Mouse (Mus musculus) MEL (cell line): ENCODE measurements at regions not wholly inside any gene's neighbourhood (a gene's known extent, or its start where the extent isn't known, plus 50 kb on each side); places are given as distances from the start of the nearest gene placed in this dataset.

Experiments
- DNase-seq: peaks from one replicate; pipeline ENCODE4 v3.0.0; 2011; ENCODE audit warnings: low read depth, low spot score
- H3K27ac ChIP-seq: 2 replicates; pipeline ENCODE4 v1.5.1; 2012; ENCODE audit warnings: low read depth, mild to moderate bottlenecking, control low read depth, low read length, moderate library complexity; ENCODE audit not compliant: control insufficient read depth
- H3K27me3 ChIP-seq, 2 experiments: fragments of 150-350 bp in 1 of 2; sonication (generic) in 1 of 2; 2 replicates each; pipeline ENCODE4 v1.6.1; 2012; ENCODE audit warnings: low read length in 2 of 2, mild to moderate bottlenecking in 2 of 2, improper control_type of control experiment in 1 of 2, moderate library complexity in 1 of 2; ENCODE audit not compliant: insufficient read depth in 2 of 2, control insufficient read depth in 1 of 2
- H3K36me3 ChIP-seq, 2 experiments: 2 replicates each; pipeline ENCODE4 v1.6.1; 2012 to 2014; ENCODE audit warnings: low read length in 2 of 2, improper control_type of control experiment in 1 of 2, inconsistent platforms in 1 of 2, mild to moderate bottlenecking in 1 of 2; ENCODE audit not compliant: insufficient read depth in 2 of 2, control insufficient read depth in 1 of 2
- H3K4me1 ChIP-seq, 2 experiments: fragments of 150-350 bp in 1 of 2; sonication (generic) in 1 of 2; 2 replicates each; pipeline ENCODE4 v1.6.1; 2012; ENCODE audit warnings: low read length in 2 of 2, improper control_type of control experiment in 1 of 2, mild to moderate bottlenecking in 1 of 2; ENCODE audit not compliant: insufficient read depth in 2 of 2, control insufficient read depth in 1 of 2
- H3K4me3 ChIP-seq, 2 experiments: fragments of 150-350 bp in 1 of 2; sonication (generic) in 1 of 2; 2 replicates each; pipeline ENCODE4 v1.5.1; 2012; ENCODE audit warnings: low read depth in 2 of 2, low read length in 2 of 2, mild to moderate bottlenecking in 2 of 2, moderate library complexity in 2 of 2, control low read depth in 1 of 2, improper control_type of control experiment in 1 of 2; ENCODE audit not compliant: control insufficient read depth in 1 of 2, insufficient read depth in 1 of 2
- H3K79me2 ChIP-seq: 2 replicates; pipeline ENCODE4 v1.6.1; 2012; ENCODE audit warnings: mild to moderate bottlenecking, low read length, moderate library complexity; ENCODE audit not compliant: control insufficient read depth, poor library complexity, insufficient read depth
- H3K9ac ChIP-seq: 2 replicates; pipeline ENCODE4 v1.6.1; 2012; ENCODE audit warnings: low read depth, mild to moderate bottlenecking, control low read depth, low read length, moderate library complexity; ENCODE audit not compliant: control insufficient read depth, poor library complexity, severe bottlenecking
- H3K9me3 ChIP-seq: fragments of 150-350 bp; sonication (generic); replicated peaks from 2 replicates; pipeline ENCODE4 v1.6.1; 2012; ENCODE audit warnings: mild to moderate bottlenecking, low read length, improper control_type of control experiment, moderate library complexity; ENCODE audit not compliant: insufficient read depth
- BHLHE40 ChIP-seq: IDR thresholded peaks from 2 replicates; pipeline ENCODE4 v1.6.1; 2012; ENCODE audit warnings: low read depth, mild to moderate bottlenecking, inconsistent platforms, low read length, improper control_type of control experiment, borderline replicate concordance
- CHD1 ChIP-seq: IDR thresholded peaks from 2 replicates; pipeline ENCODE4 v1.6.1; 2012; ENCODE audit warnings: low read depth, mild to moderate bottlenecking, inconsistent platforms, low read length, improper control_type of control experiment
- CHD2 ChIP-seq: IDR thresholded peaks from 2 replicates; pipeline ENCODE4 v1.6.1; 2011; ENCODE audit warnings: low read length, improper control_type of control experiment
- CTCF ChIP-seq, 3 experiments: IDR thresholded peaks in 2 of 3; conservative IDR thresholded peaks in 1 of 3; 2 replicates each; pipeline ENCODE4 v1.5.1; 2011 to 2012; ENCODE audit warnings: low read length in 3 of 3, low read depth in 2 of 3, mild to moderate bottlenecking in 2 of 3, improper control_type of control experiment in 1 of 3, inconsistent platforms in 1 of 3, mixed read lengths in 1 of 3, moderate library complexity in 1 of 3; ENCODE audit not compliant: control insufficient read depth in 1 of 3, insufficient read depth in 1 of 3, poor library complexity in 1 of 3, severe bottlenecking in 1 of 3
- E2F4 ChIP-seq: IDR thresholded peaks from 2 replicates; pipeline ENCODE4 v1.6.1; 2011; ENCODE audit warnings: low read depth, low read length, improper control_type of control experiment, borderline replicate concordance
- EP300 ChIP-seq, 2 experiments: IDR thresholded peaks; 2 replicates each; pipeline ENCODE4 v1.6.1; 2011; ENCODE audit warnings: improper control_type of control experiment in 2 of 2, low read length in 2 of 2, low read depth in 1 of 2, mild to moderate bottlenecking in 1 of 2
- ETS1 ChIP-seq: IDR thresholded peaks from 2 replicates; pipeline ENCODE4 v1.6.1; 2012; ENCODE audit warnings: low read depth, mild to moderate bottlenecking, inconsistent platforms, low read length, improper control_type of control experiment, moderate library complexity
- GABPA ChIP-seq: IDR thresholded peaks from 2 replicates; pipeline ENCODE4 v1.6.1; 2012; ENCODE audit warnings: low read depth, mild to moderate bottlenecking, inconsistent platforms, low read length, improper control_type of control experiment, moderate library complexity
- HCFC1 ChIP-seq: IDR thresholded peaks from 2 replicates; pipeline ENCODE4 v1.6.1; 2012; ENCODE audit warnings: low read depth, mild to moderate bottlenecking, inconsistent platforms, low read length, improper control_type of control experiment, moderate library complexity
- KAT2A ChIP-seq: conservative IDR thresholded peaks from 2 replicates; pipeline ENCODE4 v1.6.1; 2012; ENCODE audit warnings: low read depth, low read length, improper control_type of control experiment, inconsistent platforms
- MAFK ChIP-seq: IDR thresholded peaks from 2 replicates; pipeline ENCODE4 v1.6.1; 2011; ENCODE audit warnings: low read depth, mild to moderate bottlenecking, low read length, improper control_type of control experiment, borderline replicate concordance
- MAZ ChIP-seq: IDR thresholded peaks from 2 replicates; pipeline ENCODE4 v1.6.1; 2012; ENCODE audit warnings: low read depth, mild to moderate bottlenecking, inconsistent platforms, low read length, improper control_type of control experiment
- MYB ChIP-seq: IDR thresholded peaks from 2 replicates; pipeline ENCODE4 v1.6.1; 2011; ENCODE audit warnings: mild to moderate bottlenecking, low read depth, low read length, improper control_type of control experiment
- MYC ChIP-seq: IDR thresholded peaks from 2 replicates; pipeline ENCODE4 v1.6.1; 2011; ENCODE audit warnings: low read depth, mild to moderate bottlenecking, low read length, improper control_type of control experiment, moderate library complexity
- NELFE ChIP-seq: IDR thresholded peaks from 2 replicates; pipeline ENCODE4 v1.6.1; 2011; ENCODE audit warnings: low read depth, low read length, improper control_type of control experiment
- NRF1 ChIP-seq: IDR thresholded peaks from 2 replicates; pipeline ENCODE4 v1.6.1; 2014; ENCODE audit warnings: low read depth, mild to moderate bottlenecking, inconsistent platforms, low read length, improper control_type of control experiment, moderate library complexity; ENCODE audit not compliant: poor library complexity, insufficient read depth, severe bottlenecking
- POLR2A ChIP-seq, 2 experiments: IDR thresholded peaks; 2 replicates each; pipeline ENCODE4 v1.6.1; 2011 to 2012; ENCODE audit warnings: low read length in 2 of 2, mild to moderate bottlenecking in 2 of 2, control low read depth in 1 of 2, improper control_type of control experiment in 1 of 2, low read depth in 1 of 2, moderate library complexity in 1 of 2; ENCODE audit not compliant: control insufficient read depth in 1 of 2, insufficient read depth in 1 of 2, poor library complexity in 1 of 2
- POLR2AphosphoS2 ChIP-seq: IDR thresholded peaks from 2 replicates; pipeline ENCODE4 v1.6.1; 2011; ENCODE audit warnings: low read length, improper control_type of control experiment
- RAD21 ChIP-seq: IDR thresholded peaks from 2 replicates; pipeline ENCODE4 v1.6.1; 2011; ENCODE audit warnings: mild to moderate bottlenecking, low read depth, low read length, improper control_type of control experiment
- SIN3A ChIP-seq: IDR thresholded peaks from 2 replicates; pipeline ENCODE4 v1.6.1; 2012; ENCODE audit warnings: low read length, improper control_type of control experiment, inconsistent platforms
- SMC3 ChIP-seq: IDR thresholded peaks from 2 replicates; pipeline ENCODE4 v1.6.1; 2011; ENCODE audit warnings: low read depth, low read length, improper control_type of control experiment
- TBP ChIP-seq: IDR thresholded peaks from 2 replicates; pipeline ENCODE4 v1.8.0; 2011; ENCODE audit warnings: low read depth, low read length, improper control_type of control experiment
- TCF12 ChIP-seq: IDR thresholded peaks from 2 replicates; pipeline ENCODE4 v1.6.1; 2014; ENCODE audit warnings: low read depth, mild to moderate bottlenecking, inconsistent platforms, low read length, improper control_type of control experiment, moderate library complexity
- UBTF ChIP-seq: IDR thresholded peaks from 2 replicates; pipeline ENCODE4 v1.6.1; 2012; ENCODE audit warnings: low read depth, mild to moderate bottlenecking, inconsistent platforms, low read length, improper control_type of control experiment, moderate library complexity, borderline replicate concordance; ENCODE audit not compliant: insufficient read depth
- USF1 ChIP-seq: IDR thresholded peaks from 2 replicates; pipeline ENCODE4 v1.6.1; 2014; ENCODE audit warnings: low read depth, mild to moderate bottlenecking, inconsistent platforms, low read length, improper control_type of control experiment, moderate library complexity
- ZC3H11A ChIP-seq: IDR thresholded peaks from 2 replicates; pipeline ENCODE4 v1.6.1; 2012; ENCODE audit warnings: low read depth, mild to moderate bottlenecking, inconsistent platforms, low read length, improper control_type of control experiment
- ZKSCAN1 ChIP-seq: IDR thresholded peaks from 2 replicates; pipeline ENCODE4 v1.6.1; 2012; ENCODE audit warnings: low read depth, mild to moderate bottlenecking, inconsistent platforms, low read length, improper control_type of control experiment, moderate library complexity
- ZNF384 ChIP-seq: IDR thresholded peaks from 2 replicates; pipeline ENCODE4 v1.6.1; 2012; ENCODE audit warnings: low read depth, mild to moderate bottlenecking, inconsistent platforms, low read length, improper control_type of control experiment

GRCm38 (mm10) chr3:42286471-42286870, 544.1 kb downstream of the D3Ertd751e start:
- Histone ChIP-seq H3K9me3 (no peaks in the 10 kb centered on the region), H3K79me2 (no peaks in the 10 kb centered on the region), H3K4me3 (no peak overlapping the region), H3K9ac (no peak overlapping the region), H3K4me1 (no peaks in the 10 kb centered on the region), H3K27ac (no peak overlapping the region), H3K36me3 (no peaks in the 10 kb centered on the region), H3K27me3 (no peaks in the 10 kb centered on the region)
- TF ChIP-seq SMC3 (no peak), USF1 (no peak), ZC3H11A (no peak), CHD1 (no peak), ETS1 (no peak), GABPA (no peak), EP300 (IDR thresholded peaks at IDR 0.05; ENCODE audit: low read depth in 1 of 2, low read length in 2 of 2) (no peak), ZNF384 (no peak), UBTF (no peak), MAFK (no peak), ZKSCAN1 (no peak), CHD2 (no peak), MYB (no peak), RAD21 (no peak), MAZ (no peak), NELFE (no peak), TCF12 (no peak), CTCF (IDR thresholded peaks at IDR 0.05 in 2 of 3, conservative IDR thresholded peaks at IDR 0.05 in 1 of 3; ENCODE audit: control insufficient read depth in 1 of 3, insufficient read depth in 1 of 3, low read depth in 2 of 3, low read length in 3 of 3, poor library complexity in 1 of 3, severe bottlenecking in 1 of 3) (no peak)
- no peak for DNase-seq

- Histone ChIP-seq H3K4me1 (no peaks in the 10 kb centered on the region), H3K9me3 (no peaks in the 10 kb centered on the region), H3K27ac (no peak overlapping the region), H3K36me3 (no peaks in the 10 kb centered on the region), H3K79me2 (no peaks in the 10 kb centered on the region), H3K27me3 (no peaks in the 10 kb centered on the region), H3K4me3 (no peak overlapping the region), H3K9ac (no peak overlapping the region)
- no peak for TF ChIP-seq ETS1
- TF ChIP-seq KAT2A = no peak
- no peak for TF ChIP-seq POLR2AphosphoS2
- TF ChIP-seq MYB = no peak
- no peak for TF ChIP-seq CTCF (IDR thresholded peaks at IDR 0.05 in 2 of 3, conservative IDR thresholded peaks at IDR 0.05 in 1 of 3; ENCODE audit: control insufficient read depth in 1 of 3, insufficient read depth in 1 of 3, low read depth in 2 of 3, low read length in 3 of 3, poor library complexity in 1 of 3, severe bottlenecking in 1 of 3)
- no peak for TF ChIP-seq SIN3A
- TF ChIP-seq BHLHE40 = no peak
- no peak for TF ChIP-seq ZNF384
- TF ChIP-seq E2F4 = no peak
- no peak for TF ChIP-seq NRF1
- TF ChIP-seq TBP = no peak
- TF ChIP-seq HCFC1 = no peak
- TF ChIP-seq MAFK = no peak
- TF ChIP-seq POLR2A (IDR thresholded peaks at IDR 0.05; ENCODE audit: control insufficient read depth in 1 of 2, insufficient read depth in 1 of 2, low read depth in 1 of 2, low read length in 2 of 2, poor library complexity in 1 of 2) = no peak
- no peak for TF ChIP-seq USF1
- TF ChIP-seq GABPA = no peak
- no peak for TF ChIP-seq SMC3
- TF ChIP-seq MAZ = no peak
- TF ChIP-seq CHD1 = no peak
- TF ChIP-seq MYC = no peak
- DNase-seq = no peak
Measured at GRCm38 (mm10) chr3:42312424-42312823, 570.0 kb downstream of the D3Ertd751e start.
